19 mouse cellular contexts compared by ENCODE assay signal in genomic region chr16:4431013-4431412, GRCm38 (mm10).
"Had no signal": no experiment of that assay in that cellular context is flagged by ENCODE, and none has a peak within 500 bp of the region (broad histone marks: within the 10 kb centered on the region; RNA-seq: fewer than 3 reads in every experiment).

No protein-coding gene starts in this region.

- H3K4me2 ChIP-seq: lung, embryonic 15.5 days; midbrain, embryonic 11.5 days; midbrain, embryonic 13.5 days; midbrain, embryonic 15.5 days; neural tube, embryonic 13.5 days; neural tube, embryonic 15.5 days; stomach, embryonic 15.5 days had no signal

- H3K4me1 ChIP-seq: lung, embryonic 15.5 days; midbrain, embryonic 13.5 days; midbrain, embryonic 15.5 days; neural tube, embryonic 13.5 days; neural tube, embryonic 15.5 days; stomach, embryonic 15.5 days had no signal

- H3K36me3 ChIP-seq: lung, embryonic 15.5 days; midbrain, embryonic 13.5 days; midbrain, embryonic 15.5 days; neural tube, embryonic 13.5 days; neural tube, embryonic 15.5 days; stomach, embryonic 15.5 days had no signal

- ATAC-seq: liver, postnatal 0 days; lung, postnatal 0 days; midbrain, embryonic 13.5 days; midbrain, embryonic 15.5 days had no signal

- H3K4me3 ChIP-seq: lung, embryonic 15.5 days; megakaryocyte, embryonic 14.5 days; midbrain, embryonic 13.5 days; midbrain, embryonic 15.5 days; neural tube, embryonic 13.5 days; neural tube, embryonic 15.5 days; stomach, embryonic 15.5 days had no signal

- H3K9me3 ChIP-seq: lung, embryonic 15.5 days; midbrain, embryonic 13.5 days; midbrain, embryonic 15.5 days; neural tube, embryonic 13.5 days; neural tube, embryonic 15.5 days; stomach, embryonic 15.5 days had no signal

- H3K9ac ChIP-seq: liver, postnatal 0 days; lung, embryonic 15.5 days; midbrain, embryonic 13.5 days; midbrain, embryonic 15.5 days; neural tube, embryonic 13.5 days; neural tube, embryonic 15.5 days; stomach, embryonic 15.5 days had no signal

- H3K27ac ChIP-seq: lung, embryonic 15.5 days; macrophage; midbrain, embryonic 13.5 days; midbrain, embryonic 15.5 days; neural tube, embryonic 13.5 days; neural tube, embryonic 15.5 days; stomach, embryonic 15.5 days; stomach, postnatal 0 days had no signal

- DNase-seq: liver, postnatal 0 days; lung, adult 2 months; lung, postnatal 14 days; lung, postnatal 36 days; right cerebral cortex, postnatal 14 days; thymus, adult 2 months; thymus, postnatal 25 days; thymus, postnatal 4 days had no signal

- H3K27me3 ChIP-seq: lung, embryonic 15.5 days; midbrain, embryonic 13.5 days; midbrain, embryonic 15.5 days; stomach, embryonic 15.5 days had no signal
